Mouse (Mus musculus): ENCODE data around the gene Wwc2. TPM values are rescaled to one million over a fixed set of nuclear protein-coding genes. Genes with fewer than 3 reads are reported as not detected.

Wwc2 gene
- total RNA-seq, 1 experiment: 19.6 TPM

DNA sequence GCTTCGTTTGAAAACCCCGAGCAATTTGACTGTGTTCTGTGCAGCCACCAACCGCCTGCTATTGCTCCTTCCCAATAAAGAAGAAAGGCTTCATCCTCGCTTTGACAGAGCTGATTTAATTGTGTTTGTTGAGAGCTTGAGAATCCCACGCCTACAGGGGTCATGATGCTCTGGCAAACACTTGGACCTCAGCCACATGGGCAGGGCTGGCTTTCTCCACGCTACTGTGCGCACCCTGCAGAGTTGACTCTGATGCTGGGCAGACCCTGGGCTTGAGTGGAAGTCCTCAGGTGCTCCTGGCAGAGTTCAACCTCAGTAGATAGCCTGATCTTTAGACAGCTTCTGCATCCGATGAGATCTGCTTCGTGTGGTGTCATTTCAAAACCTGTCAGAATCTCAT is 198.7 kb downstream of the Wwc2 start:
- in situ Hi-C loops (cut with MboI; ENCODE audit: low sequenced_read_pairs in 2 of 2, unreplicated experiment in 2 of 2): no loop called here
- Histone ChIP-seq H3K27ac (ENCODE audit: insufficient read depth, low read depth, low read length, poor library complexity, severe bottlenecking) (no peak overlapping the region), H3K9me3 (ENCODE audit: control insufficient read depth, insufficient read depth, low read depth, low read length) (no peaks in the 10 kb centered on the region), H3K4me1 (ENCODE audit: control insufficient read depth in 2 of 2, insufficient read depth in 2 of 2, low read length in 2 of 2, poor library complexity in 1 of 2) (no peaks in the 10 kb centered on the region), H3K36me3 (ENCODE audit: control insufficient read depth, insufficient read depth, low read length, poor library complexity, severe bottlenecking) (no peaks in the 10 kb centered on the region), H3K9ac (ENCODE audit: insufficient read depth, low read depth, low read length, poor library complexity, severe bottlenecking) (no peak overlapping the region), H3K4me3 (ENCODE audit: insufficient read depth in 1 of 2, low read depth in 1 of 2, low read length in 2 of 2, poor library complexity in 1 of 2, severe bottlenecking in 1 of 2) (no peak overlapping the region)
- DNase-seq (ENCODE audit: low read depth, low spot score): no peak
- TF ChIP-seq CHD2 (IDR thresholded peaks at IDR 0.05; ENCODE audit: low read depth, low read length) (no peak), HCFC1 (IDR thresholded peaks at IDR 0.05; ENCODE audit: borderline replicate concordance, insufficient read depth, low read length) (no peak), ZC3H11A (IDR thresholded peaks at IDR 0.05; ENCODE audit: borderline replicate concordance, low read depth, low read length) (no peak), MAFK (IDR thresholded peaks at IDR 0.05; ENCODE audit: insufficient read depth, low read depth, low read length) (no peak), ZNF384 (IDR thresholded peaks at IDR 0.05; ENCODE audit: low read depth, low read length) (no peak)

DNA sequence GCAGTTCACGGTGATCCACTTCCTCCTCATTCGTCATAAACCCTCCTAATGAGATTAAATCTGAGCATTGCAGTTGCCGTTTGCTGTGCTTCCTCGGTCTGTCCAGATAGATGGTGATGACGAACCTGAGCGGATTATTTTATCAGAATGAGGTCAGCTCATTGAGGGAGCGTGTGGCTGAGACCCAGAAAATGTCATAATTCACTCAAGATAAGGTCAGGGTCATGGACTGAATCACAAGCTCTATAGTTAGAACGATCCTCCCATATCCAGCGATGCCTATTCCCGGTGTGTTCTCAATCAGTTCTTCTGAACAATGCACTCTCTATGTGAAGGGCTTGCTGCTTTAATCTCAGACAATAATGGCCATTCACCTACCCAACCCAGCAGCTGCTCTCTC is 203.0 kb downstream of the Wwc2 start:
- Histone ChIP-seq H3K9me3 (ENCODE audit: control insufficient read depth, insufficient read depth, low read depth, low read length) (no peaks in the 10 kb centered on the region), H3K4me3 (ENCODE audit: insufficient read depth in 1 of 2, low read depth in 1 of 2, low read length in 2 of 2, poor library complexity in 1 of 2, severe bottlenecking in 1 of 2) (no peak overlapping the region), H3K36me3 (ENCODE audit: control insufficient read depth, insufficient read depth, low read length, poor library complexity, severe bottlenecking) (no peaks in the 10 kb centered on the region), H3K4me1 (ENCODE audit: control insufficient read depth in 2 of 2, insufficient read depth in 2 of 2, low read length in 2 of 2, poor library complexity in 1 of 2) (0 out of 4 replicates have a peak, but pooled peaks cover 0 to 2% of the 10 kb centered on the region in 2 experiments), H3K9ac (ENCODE audit: insufficient read depth, low read depth, low read length, poor library complexity, severe bottlenecking) (no peak overlapping the region), H3K27ac (ENCODE audit: insufficient read depth, low read depth, low read length, poor library complexity, severe bottlenecking) (no peak overlapping the region)
- in situ Hi-C loops (cut with MboI; ENCODE audit: low sequenced_read_pairs in 2 of 2, unreplicated experiment in 2 of 2): no loop called here
- no peak for DNase-seq (ENCODE audit: low read depth, low spot score)
- TF ChIP-seq CHD2 (IDR thresholded peaks at IDR 0.05; ENCODE audit: low read depth, low read length) (no peak), ZC3H11A (IDR thresholded peaks at IDR 0.05; ENCODE audit: borderline replicate concordance, low read depth, low read length) (no peak), MAFK (IDR thresholded peaks at IDR 0.05; ENCODE audit: insufficient read depth, low read depth, low read length) (no peak), HCFC1 (IDR thresholded peaks at IDR 0.05; ENCODE audit: borderline replicate concordance, insufficient read depth, low read length) (no peak), ZNF384 (IDR thresholded peaks at IDR 0.05; ENCODE audit: low read depth, low read length) (no peak)

DNA sequence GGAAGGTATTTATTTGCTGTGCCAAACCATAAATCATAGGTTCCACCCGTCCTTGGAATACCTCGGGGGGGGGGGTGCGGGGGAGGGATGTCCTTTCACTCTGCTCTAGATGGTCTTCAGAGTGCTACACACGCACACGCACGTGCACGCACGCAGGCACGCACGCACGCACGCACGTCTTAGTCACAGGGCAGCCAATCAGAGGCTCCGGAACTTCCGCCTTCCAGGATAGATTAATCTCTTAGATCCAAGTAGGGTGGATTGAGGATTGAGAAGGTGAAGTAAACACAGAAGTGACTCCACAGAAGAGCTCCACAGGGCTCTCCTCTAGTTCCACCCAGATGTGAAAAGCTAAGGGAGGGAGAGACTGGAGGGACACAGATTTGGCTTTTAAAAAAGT is 204.4 kb downstream of the Wwc2 start:
- Histone ChIP-seq H3K36me3 (ENCODE audit: control insufficient read depth, insufficient read depth, low read length, poor library complexity, severe bottlenecking) (no peaks in the 10 kb centered on the region), H3K27ac (ENCODE audit: insufficient read depth, low read depth, low read length, poor library complexity, severe bottlenecking) (no peak overlapping the region), H3K9ac (ENCODE audit: insufficient read depth, low read depth, low read length, poor library complexity, severe bottlenecking) (no peak overlapping the region), H3K4me1 (ENCODE audit: control insufficient read depth in 2 of 2, insufficient read depth in 2 of 2, low read length in 2 of 2, poor library complexity in 1 of 2) (0 out of 4 replicates have a peak, but pooled peaks cover 0 to 2% of the 10 kb centered on the region in 2 experiments), H3K4me3 (ENCODE audit: insufficient read depth in 1 of 2, low read depth in 1 of 2, low read length in 2 of 2, poor library complexity in 1 of 2, severe bottlenecking in 1 of 2) (no peak overlapping the region), H3K9me3 (ENCODE audit: control insufficient read depth, insufficient read depth, low read depth, low read length) (no peaks in the 10 kb centered on the region)
- DNase-seq (ENCODE audit: low read depth, low spot score): no peak
- in situ Hi-C loops (cut with MboI; ENCODE audit: low sequenced_read_pairs in 2 of 2, unreplicated experiment in 2 of 2): no loop called here
- TF ChIP-seq CHD2 (IDR thresholded peaks at IDR 0.05; ENCODE audit: low read depth, low read length) (no peak), ZNF384 (IDR thresholded peaks at IDR 0.05; ENCODE audit: low read depth, low read length) (no peak), HCFC1 (IDR thresholded peaks at IDR 0.05; ENCODE audit: borderline replicate concordance, insufficient read depth, low read length) (no peak), ZC3H11A (IDR thresholded peaks at IDR 0.05; ENCODE audit: borderline replicate concordance, low read depth, low read length) (no peak), MAFK (IDR thresholded peaks at IDR 0.05; ENCODE audit: insufficient read depth, low read depth, low read length) (no peak)

DNA sequence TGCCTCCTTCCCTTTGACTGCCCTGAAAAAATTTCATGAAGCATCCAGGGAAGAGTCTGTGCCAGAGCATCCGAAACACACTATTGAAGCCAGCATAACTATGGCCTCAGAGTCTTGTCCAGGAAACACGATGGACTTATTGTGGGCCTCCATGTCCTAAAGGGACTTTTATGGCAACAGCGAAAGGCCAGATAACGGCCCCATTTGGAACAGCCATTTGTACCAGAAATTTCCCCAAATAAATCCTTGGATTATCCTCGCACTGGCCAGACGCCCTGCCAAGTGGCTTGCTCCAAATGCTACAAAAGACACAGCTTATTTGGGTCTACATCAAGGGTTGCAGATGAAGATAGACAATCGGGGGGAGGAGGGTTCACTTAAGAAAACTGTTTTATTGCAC is 206.3 kb downstream of the Wwc2 start:
- TF ChIP-seq ZNF384 (IDR thresholded peaks at IDR 0.05; ENCODE audit: low read depth, low read length) (no peak), HCFC1 (IDR thresholded peaks at IDR 0.05; ENCODE audit: borderline replicate concordance, insufficient read depth, low read length) (no peak), MAFK (IDR thresholded peaks at IDR 0.05; ENCODE audit: insufficient read depth, low read depth, low read length) (no peak), CHD2 (IDR thresholded peaks at IDR 0.05; ENCODE audit: low read depth, low read length) (no peak), ZC3H11A (IDR thresholded peaks at IDR 0.05; ENCODE audit: borderline replicate concordance, low read depth, low read length) (no peak)
- H3K4me3 ChIP-seq (ENCODE audit: insufficient read depth in 1 of 2, low read depth in 1 of 2, low read length in 2 of 2, poor library complexity in 1 of 2, severe bottlenecking in 1 of 2): no peak overlapping the region
- in situ Hi-C loops (cut with MboI; ENCODE audit: low sequenced_read_pairs in 2 of 2, unreplicated experiment in 2 of 2): no loop called here
- H3K36me3 ChIP-seq (ENCODE audit: control insufficient read depth, insufficient read depth, low read length, poor library complexity, severe bottlenecking): no peaks in the 10 kb centered on the region
- H3K9me3 ChIP-seq (ENCODE audit: control insufficient read depth, insufficient read depth, low read depth, low read length): no peaks in the 10 kb centered on the region
- no peak overlapping the region for H3K27ac ChIP-seq (ENCODE audit: insufficient read depth, low read depth, low read length, poor library complexity, severe bottlenecking)
- 0 out of 4 replicates have a peak, but pooled peaks cover 0 to 2% of the 10 kb centered on the region in 2 experiments for H3K4me1 ChIP-seq (ENCODE audit: control insufficient read depth in 2 of 2, insufficient read depth in 2 of 2, low read length in 2 of 2, poor library complexity in 1 of 2)
- no peak for DNase-seq (ENCODE audit: low read depth, low spot score)
- H3K9ac ChIP-seq (ENCODE audit: insufficient read depth, low read depth, low read length, poor library complexity, severe bottlenecking): no peak overlapping the region

DNA sequence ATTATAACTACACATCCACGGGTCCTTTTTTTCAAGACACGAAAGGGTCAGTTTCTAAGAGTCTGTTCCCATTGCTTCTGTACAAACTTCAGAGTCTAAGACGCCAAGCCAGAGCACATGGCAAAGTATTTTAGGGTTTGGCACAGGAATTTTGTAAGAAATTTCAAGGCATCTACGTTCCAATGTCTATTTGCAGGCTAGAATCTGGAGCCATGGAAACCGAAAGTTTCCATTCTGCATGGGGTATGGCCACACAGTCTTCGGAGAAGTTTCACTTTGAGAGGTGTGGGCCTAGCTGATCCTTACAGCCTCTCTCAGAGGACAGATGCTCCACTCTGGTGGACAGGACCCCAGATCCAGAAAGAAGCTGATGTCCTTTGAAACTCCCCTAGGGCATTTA is 206.8 kb downstream of the Wwc2 start:
- TF ChIP-seq ZNF384 (IDR thresholded peaks at IDR 0.05; ENCODE audit: low read depth, low read length) (no peak), CHD2 (IDR thresholded peaks at IDR 0.05; ENCODE audit: low read depth, low read length) (no peak), ZC3H11A (IDR thresholded peaks at IDR 0.05; ENCODE audit: borderline replicate concordance, low read depth, low read length) (no peak), MAFK (IDR thresholded peaks at IDR 0.05; ENCODE audit: insufficient read depth, low read depth, low read length) (no peak), HCFC1 (IDR thresholded peaks at IDR 0.05; ENCODE audit: borderline replicate concordance, insufficient read depth, low read length) (no peak)
- H3K27ac ChIP-seq (ENCODE audit: insufficient read depth, low read depth, low read length, poor library complexity, severe bottlenecking): no peak overlapping the region
- no peaks in the 10 kb centered on the region for H3K36me3 ChIP-seq (ENCODE audit: control insufficient read depth, insufficient read depth, low read length, poor library complexity, severe bottlenecking)
- no peak overlapping the region for H3K9ac ChIP-seq (ENCODE audit: insufficient read depth, low read depth, low read length, poor library complexity, severe bottlenecking)
- no peak overlapping the region for H3K4me3 ChIP-seq (ENCODE audit: insufficient read depth in 1 of 2, low read depth in 1 of 2, low read length in 2 of 2, poor library complexity in 1 of 2, severe bottlenecking in 1 of 2)
- in situ Hi-C loops (cut with MboI; ENCODE audit: low sequenced_read_pairs in 2 of 2, unreplicated experiment in 2 of 2): no loop called here
- H3K4me1 ChIP-seq (ENCODE audit: control insufficient read depth in 2 of 2, insufficient read depth in 2 of 2, low read length in 2 of 2, poor library complexity in 1 of 2): 0 out of 4 replicates have a peak, but pooled peaks cover 0 to 2% of the 10 kb centered on the region in 2 experiments
- DNase-seq (ENCODE audit: low read depth, low spot score): no peak
- no peaks in the 10 kb centered on the region for H3K9me3 ChIP-seq (ENCODE audit: control insufficient read depth, insufficient read depth, low read depth, low read length)
